Mouse (Mus musculus): ENCODE data around the gene Slc45a2.
"Not testable (repeated sequence)": the region's sequence is repeated elsewhere in the genome, so short reads cannot be mapped to it uniquely, and the experiment has no call there.

Gene Slc45a2

DNA sequence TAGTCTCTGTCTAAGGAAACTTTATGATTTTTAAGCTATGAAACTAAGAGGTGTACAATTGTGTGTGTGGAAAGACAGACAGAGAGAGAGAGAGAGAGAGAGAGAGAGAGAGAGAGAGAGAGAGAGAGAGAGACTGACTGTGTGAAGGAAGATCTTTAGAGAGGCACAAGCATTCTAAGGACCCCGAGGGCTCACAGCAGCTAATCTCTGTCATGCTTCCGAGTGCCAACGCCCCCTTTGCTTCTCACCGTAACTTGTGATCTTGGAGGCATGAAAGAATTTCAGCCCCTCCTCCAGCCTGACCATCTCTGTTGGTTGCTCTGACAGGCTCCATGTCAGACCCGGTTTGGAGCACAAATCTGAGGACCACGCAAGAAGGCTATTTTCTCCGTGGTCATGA is at the start of gene Slc45a2:
Slc45a2 (plus strand) TSS at position 301 of the 400 bp plus-strand sequence.
- no peak for DNase-seq (ENCODE audit: low spot score)

DNA sequence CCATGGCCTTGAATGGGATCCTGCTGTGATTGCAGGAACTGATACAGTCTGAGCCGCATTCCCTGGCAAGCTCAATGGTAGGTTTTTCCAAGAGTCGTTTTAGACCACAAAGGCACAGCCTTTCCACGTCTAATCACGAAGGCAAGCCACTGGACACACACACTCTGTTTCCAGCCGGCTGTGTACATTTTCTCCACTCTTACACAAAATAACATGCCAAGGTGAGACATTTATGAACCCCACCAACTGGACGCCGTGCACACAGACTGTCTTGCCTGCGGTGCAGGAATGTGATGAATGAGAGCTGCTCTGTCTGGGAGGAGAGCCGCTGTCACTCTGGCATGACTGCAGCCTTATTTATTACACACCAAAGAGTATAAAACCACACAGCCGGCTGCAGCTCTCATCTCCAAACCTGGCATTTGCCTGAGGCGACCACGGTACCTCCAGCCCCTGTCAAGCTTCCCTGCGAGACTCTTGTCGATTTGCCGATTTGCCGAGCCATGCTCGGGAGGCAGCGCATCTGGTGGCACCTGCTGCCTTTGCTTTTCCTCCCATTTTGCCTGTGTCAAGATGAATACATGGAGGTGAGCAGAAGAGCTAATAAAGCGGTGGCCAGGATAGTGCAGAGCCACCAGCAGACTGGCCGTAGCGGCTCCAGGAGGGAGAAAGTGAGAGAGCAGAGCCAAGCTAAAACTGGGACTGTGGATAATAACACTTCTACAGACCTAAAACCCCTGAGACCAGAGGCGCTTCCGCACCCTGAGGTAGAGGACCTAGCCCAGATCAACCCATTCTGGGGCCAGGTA is 48.4 kb upstream of the Slc45a2 start, which contains the start of gene C1qtnf3:
C1qtnf3 (plus strand) TSS at position 382 of the 809 bp plus-strand sequence.
- no peak for DNase-seq (ENCODE audit: low spot score)

DNA sequence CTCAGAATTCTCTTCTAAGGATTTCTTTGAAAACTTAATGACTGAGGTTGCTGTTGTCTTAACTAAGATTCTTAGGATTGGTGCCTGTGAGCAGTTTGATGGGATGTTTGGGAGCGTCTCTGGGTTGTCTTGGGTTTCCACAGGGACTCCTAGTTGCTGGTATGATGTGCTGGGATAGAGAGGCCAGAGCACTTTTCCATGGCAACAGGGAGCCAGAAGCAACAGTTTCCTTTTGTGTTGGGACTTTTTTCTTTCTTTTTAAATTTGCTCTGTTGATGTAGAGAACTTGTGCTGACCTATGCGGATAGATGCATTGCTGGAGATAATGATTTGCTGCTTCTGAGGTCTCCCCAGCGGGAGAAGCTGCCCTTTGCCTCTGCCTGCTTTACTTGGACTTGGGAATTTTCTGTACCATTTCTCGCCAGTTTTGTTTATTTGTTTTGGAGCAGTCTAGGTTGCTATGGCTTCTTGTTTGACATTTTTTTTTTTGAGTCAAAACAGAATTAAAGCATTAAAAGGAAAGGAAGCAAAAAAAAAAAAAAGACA is 47.7 kb upstream of the Slc45a2 start:
- peak; percentile 59 for DNase-seq (ENCODE audit: low spot score)

DNA sequence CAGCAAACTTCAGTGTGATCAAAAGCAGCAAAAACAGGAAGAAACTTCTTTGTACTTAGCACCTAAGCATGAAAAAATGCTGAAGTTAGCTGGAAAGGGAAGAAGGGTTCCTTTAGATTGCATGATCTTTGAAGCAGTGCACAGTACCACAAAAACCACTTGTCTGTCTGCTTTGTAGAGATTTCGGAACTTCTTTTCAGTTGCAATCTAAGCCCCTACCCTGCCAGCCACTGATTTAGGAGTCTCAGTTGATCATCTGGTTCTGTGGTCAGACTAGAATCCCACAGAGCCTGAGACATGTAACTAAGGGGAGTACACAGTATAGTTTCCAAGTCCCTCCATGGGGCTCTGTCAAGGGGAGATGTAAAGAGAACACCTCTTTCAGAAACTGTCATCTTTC is 47.1 kb upstream of the Slc45a2 start:
- no peak for DNase-seq (ENCODE audit: low spot score)

DNA sequence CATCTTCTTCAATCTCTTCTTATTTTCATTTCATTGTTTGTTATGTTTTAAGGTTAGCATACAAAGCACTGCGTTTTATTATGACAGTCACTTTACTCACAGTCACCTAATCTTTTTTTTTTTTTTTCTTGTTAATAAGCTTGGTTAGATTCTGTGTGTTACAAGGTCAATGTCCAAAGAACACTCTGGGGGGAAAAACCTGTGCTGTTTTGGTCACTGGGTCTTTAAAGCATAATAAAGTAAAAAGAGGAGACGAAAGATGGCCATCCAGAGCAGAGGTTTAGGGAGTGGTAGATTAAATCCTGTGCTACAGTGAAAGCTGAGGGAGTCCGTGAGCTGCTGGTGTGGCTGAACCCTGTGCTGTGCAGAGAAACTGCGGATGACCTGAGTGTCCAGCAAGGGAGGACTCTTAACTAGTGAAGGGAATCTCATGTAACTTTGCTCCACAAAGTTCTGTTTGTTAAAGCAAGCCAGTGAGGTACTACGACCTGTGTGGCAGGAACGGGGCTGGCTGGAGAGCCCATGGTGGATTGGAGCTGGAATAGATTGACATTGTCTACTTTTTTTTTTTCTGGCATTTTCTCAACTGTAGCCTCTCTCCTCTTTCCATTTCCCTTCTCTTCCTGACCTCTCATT is 46.0 kb upstream of the Slc45a2 start:
- no peak for DNase-seq (ENCODE audit: low spot score)

DNA sequence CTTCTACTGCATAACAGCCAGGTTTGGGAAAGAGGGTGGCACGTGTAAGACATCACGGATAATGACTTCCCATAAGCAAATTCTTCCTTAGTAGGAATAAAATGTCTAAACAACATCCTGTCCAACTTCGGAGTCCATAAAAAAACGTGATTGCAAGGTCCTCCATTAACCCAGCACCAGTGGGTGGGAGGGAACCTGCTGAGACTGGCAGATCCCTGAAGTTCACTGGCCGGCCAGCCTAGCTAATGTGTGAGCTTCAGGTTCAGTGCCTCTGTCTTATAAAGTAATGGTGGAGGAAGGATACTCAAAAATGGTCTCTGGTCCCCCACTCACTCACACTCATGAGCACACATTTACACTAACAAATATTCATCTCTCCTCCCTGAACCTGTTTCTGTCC is 45.4 kb upstream of the Slc45a2 start:
- no peak for DNase-seq (ENCODE audit: low spot score)

DNA sequence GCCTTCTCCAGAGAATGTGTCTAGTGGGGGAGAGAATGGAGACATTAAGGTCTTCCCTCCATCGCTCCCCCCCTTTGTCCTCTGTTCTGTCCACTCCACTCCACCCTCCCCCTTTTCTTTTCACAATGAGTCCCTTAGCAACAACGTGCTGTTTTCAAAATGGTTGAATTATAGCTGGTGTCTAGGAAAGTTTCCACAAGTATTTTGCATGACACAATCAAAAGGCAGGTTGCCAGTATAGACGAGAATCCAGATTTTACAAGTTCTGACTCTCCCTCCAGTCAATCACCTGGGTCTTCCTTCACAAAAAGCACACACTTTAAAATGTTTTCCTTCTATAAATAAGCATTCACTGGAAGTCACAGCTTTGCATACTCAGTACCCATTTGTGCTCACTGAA is 43.8 kb upstream of the Slc45a2 start:
- peak; percentile 68 for DNase-seq (ENCODE audit: low spot score)

DNA sequence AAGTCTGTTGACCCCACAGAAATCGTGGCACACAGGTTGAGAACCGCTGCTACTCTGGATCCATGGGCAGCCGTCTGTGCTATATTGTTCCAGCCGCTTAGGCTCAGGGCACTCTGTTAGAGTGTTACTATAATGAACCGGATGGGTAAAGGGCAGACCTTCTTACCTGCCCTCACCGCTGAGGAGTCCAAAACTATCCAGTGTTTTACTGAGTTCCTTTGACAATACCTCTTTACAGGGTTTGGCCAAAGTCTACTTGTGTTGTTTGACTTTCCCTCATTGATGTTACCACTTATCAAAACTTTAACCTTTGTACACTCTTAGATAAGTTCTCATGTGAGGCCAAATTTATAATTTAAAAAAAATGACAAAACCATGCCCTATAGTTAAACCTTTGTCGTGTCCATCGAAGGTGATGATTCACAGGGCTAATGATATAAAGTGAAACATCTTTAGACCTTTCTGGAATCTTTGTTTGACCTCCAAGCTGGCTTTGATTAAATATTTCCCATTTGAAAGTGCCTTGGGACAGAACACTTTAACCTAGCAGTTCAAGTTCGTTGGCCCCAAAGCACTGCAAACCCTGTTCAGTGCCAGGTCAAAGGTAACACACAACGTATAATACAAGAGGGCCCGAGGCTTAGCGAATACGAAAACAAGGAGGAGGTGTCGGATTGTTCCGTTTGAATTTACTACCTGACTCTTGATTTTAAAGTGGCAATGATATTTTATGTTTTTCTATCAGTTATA is 41.1 kb upstream of the Slc45a2 start:
- no peak for DNase-seq (ENCODE audit: low spot score)

DNA sequence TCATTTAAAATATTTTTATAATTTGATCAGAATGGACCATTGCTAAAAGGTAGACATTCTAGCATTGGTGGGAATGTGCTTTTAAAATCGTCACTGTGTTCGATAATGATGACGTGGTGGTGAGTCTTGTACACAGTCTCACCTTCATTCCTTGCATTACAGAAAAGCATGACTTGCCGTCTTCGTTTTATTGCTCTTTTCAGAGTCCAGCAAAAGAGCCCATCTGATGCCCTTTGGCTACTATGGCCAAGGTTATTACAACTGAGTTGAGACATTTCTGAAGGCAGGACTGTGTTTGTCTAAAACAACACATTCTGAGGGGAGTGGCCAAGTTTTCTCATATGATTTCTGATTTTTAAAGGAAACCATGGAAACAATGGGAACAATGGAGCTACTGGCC is 40.3 kb upstream of the Slc45a2 start:
- no peak for DNase-seq (ENCODE audit: low spot score)

DNA sequence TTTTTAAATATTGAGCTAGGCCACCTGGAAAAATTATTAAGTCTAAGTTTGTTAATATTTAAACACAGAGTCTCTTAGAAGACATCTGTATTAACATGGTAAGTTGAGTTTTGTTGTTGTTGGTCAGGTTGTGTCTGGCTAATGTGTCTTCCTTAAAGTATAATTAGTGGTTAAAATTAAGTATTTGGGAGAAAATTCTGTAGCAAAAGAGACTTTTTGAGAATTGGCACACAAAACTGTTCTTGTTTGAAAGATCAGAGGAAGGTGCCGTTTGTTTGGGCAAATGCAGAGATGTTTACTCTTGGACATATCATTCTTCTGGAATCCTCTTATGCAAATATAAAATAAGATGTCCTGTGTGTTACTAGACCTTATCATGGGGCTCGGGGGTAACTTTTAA is 37.9 kb upstream of the Slc45a2 start:
- DNase-seq (ENCODE audit: low spot score), result no peak

DNA sequence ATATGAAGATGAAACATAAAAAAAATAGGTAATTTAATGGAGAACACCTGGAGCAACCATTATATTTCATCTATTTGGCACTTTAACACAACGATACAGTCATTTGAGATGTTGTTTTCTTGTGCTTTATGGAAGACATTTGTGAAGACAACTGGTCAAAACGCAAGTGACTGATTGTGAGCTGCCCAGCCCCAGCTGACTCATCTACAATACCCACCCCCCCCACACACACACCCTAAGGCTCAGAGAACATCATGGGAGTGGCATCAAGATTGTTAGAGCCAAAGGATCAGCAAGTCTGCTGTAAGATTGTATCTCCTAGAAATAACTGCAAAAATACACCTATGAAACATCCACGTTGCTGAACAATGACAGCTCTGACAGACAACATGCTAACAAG is 31.1 kb upstream of the Slc45a2 start:
- DNase-seq (ENCODE audit: low spot score), result no peak

DNA sequence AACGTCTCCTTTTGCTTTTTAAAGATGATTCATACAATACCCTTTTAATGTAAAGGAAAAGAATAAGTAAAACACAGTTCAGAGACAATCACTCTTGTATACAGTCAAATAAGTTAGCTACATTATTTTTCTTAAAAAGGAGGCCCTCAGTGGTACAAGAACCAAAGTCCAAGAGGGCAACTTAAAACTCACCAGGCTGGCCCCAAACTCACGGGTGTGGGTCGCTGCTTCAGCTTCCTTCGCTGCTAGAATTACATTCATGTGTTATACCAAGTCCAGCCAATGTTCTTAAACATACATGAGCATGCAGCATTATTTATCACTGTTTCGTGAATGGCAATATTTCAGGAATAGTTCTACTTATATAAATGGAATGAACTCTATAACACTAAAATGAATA is 29.7 kb upstream of the Slc45a2 start:
- DNase-seq (ENCODE audit: low spot score), result no peak

DNA sequence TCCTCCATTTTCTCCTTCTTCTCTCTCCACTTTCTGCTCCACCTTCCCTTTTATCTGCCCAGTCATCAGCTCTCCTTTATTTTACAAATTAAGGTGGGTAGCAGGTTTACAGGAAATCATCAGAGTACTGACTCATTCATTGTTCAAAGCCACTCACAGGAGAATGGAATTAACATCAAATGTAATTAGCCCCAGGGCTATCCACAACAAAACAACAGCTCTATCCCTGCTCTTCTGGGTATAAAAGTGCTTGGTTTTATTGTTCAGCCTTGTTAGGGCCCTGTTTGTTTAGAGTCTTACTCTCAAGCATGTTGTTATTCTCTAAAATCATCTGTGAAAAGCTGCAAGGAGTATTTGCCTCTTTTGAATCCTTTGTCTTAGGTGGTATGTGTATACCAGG is 23.4 kb upstream of the Slc45a2 start:
- DNase-seq (ENCODE audit: low spot score), result no peak

DNA sequence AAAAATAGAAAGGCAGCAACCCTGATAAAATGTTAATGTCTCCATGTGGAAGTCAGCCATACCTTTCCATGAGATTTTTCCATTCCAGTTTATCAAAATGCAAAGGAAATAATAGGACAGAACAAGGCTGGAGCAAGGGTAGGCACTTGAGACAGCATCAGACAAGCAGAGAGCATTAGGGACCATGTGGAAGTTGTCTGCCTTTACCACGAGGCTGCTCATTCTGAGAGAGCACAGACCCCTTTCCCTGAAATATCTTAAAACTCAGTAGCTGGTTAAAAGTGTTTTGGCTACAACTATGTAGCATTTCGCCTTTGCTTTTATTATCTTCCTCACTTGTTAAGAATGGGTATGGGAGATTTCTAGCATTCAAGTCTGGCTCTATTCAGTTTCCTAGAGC is 19.8 kb upstream of the Slc45a2 start:
- no peak for DNase-seq (ENCODE audit: low spot score)

DNA sequence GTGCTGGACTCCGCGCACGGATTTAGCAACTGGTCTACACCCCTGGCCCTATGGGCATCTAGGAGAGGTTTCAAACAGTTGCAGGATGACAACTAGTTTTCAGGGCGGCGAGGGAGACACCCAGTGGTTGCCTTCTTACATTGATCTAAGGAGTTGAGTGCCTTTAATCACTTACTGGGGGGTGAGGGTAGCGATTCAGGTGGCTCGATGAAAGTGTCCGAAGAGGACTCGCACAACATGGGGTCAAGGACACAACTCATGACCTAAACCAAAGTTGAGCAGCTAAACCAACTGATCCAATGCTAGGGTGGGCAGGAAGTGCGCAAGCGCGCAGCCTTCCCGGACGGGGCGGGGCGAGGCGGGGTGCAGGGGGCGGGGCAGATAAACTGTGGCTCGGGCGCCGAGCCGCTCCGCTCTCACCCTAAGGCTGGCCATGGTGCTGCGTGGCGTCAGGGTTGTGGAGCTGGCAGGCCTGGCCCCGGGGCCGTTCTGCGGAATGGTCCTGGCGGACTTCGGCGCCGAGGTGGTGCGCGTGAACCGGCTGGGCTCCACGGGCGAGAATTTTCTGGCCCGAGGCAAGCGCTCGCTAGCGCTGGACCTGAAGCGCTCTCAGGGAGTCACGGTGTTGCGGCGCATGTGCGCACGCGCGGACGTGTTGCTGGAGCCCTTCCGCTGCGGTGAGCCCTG is 19.0 kb upstream of the Slc45a2 start, which contains the start of gene Amacr:
Amacr (plus strand) TSS at position 380 of the 687 bp plus-strand sequence.
- peak; percentile 93 for DNase-seq (ENCODE audit: low spot score)

DNA sequence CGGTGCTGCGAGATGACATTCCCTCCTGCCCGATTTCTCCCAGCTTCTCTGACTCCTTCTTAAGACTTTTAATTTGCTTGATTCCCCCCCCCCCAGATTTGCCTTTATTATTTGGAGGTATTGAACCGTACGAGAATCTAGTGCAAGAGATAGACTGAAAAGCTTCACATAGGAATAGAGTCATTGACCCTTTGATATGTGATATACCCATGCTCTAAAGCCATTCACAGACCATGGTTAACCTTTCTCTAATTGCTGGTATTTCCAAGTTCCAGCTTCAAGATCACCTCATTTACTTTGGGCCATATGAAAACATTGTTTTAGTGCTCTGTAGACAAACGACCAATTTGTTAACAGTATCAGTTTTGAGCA is 18.5 kb upstream of the Slc45a2 start:
- no peak for DNase-seq (ENCODE audit: low spot score)

DNA sequence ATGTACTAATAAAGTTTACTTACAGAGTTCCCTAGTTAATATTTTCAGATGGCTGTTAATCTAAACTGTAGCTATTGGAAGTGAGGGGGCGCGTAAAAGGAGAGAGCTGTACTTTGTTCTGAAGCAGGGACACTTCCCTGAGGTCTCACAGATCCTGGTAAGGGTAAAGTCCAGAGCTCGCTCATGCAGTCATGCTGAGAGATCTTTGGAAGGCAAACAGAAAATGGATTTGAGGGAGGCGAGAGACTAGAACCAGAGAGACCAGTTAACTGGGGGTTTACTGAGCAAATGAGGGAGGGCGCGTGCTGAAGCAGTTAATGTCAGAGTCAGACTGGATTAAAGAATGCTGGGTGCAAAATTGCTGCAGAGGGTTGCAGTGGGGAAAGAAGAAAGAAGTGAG is 14.8 kb upstream of the Slc45a2 start:
- DNase-seq (ENCODE audit: low spot score), result no peak

DNA sequence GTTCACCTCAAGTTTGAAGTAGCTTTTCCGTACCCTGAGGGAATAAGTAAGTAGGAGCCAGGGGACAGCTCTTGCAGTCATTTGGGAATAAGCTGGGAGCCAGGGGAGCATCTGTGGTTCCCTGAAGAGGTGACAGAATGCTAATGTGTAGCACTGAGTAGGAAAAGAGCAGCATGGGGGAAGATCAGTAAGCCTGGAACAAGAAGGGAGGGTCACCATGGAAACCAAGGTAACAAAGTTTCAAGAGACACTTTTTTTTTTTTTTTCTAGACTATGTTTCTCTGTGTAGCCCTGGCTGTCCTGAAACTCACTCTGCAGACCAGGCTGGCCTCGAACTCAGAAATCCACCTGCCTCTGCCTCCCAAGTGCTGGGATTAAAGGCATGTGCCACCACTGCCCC is 14.0 kb upstream of the Slc45a2 start:
- DNase-seq (ENCODE audit: low spot score), result not testable (repeated sequence)

DNA sequence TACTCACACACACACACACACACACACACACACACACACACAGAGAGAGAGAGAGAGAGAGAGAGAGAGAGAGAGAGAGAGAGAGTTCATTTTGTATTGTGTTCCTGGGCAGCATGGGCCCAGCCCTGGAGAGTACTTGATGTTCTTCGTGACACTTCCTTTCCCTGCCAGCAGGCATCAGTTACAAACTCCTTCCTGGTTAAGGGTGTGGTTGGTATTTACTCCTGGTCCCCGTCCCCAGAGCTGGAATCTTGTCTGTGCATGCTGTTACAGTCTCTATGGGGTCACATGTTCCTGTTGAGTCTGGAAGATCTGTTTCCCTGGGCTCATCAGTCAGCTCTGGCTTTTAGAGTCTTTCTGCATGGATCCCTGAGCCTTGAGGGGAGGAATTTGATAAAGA is 10.1 kb upstream of the Slc45a2 start:
- DNase-seq (ENCODE audit: low spot score), result no peak

DNA sequence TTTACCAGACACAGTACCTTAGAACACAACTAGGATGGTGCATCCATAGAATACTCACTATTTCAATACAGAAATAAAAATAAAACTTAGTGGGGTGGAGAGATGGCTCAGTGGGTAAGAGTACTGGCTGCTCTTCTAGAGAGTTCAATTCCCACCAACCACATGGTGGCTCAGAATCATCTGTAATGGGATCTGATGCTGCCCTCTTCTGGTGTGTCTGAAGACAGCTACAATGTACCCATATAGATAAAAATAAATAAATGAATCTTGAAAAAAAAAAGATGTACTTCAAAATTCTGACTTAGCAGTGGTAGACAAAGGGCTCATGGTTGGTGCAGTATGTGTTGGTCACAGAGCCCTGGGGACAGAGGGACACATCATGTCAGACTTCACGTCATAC is 9.0 kb upstream of the Slc45a2 start:
- peak; percentile 39 for DNase-seq (ENCODE audit: low spot score)

DNA sequence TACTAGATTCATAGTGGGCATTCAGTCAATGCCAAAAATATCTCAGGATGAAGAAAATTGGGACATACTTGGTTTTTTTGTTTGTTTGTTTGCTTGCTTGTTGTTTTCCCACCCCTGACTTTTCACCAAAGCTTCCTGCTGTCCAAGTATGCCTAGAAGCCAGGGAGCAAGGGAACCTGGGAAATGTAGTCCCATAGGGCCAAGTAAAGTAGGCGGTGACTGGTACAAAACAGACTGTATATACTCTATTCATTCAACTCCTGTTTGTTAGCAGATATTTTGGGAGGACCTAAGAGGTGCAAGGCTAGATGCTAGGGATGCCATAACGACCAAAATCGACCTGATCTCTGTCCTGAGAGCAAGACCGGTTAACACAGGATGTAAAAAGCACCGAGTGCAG is 689 bp upstream of the Slc45a2 start:
- peak; percentile 53 for DNase-seq (ENCODE audit: low spot score)

DNA sequence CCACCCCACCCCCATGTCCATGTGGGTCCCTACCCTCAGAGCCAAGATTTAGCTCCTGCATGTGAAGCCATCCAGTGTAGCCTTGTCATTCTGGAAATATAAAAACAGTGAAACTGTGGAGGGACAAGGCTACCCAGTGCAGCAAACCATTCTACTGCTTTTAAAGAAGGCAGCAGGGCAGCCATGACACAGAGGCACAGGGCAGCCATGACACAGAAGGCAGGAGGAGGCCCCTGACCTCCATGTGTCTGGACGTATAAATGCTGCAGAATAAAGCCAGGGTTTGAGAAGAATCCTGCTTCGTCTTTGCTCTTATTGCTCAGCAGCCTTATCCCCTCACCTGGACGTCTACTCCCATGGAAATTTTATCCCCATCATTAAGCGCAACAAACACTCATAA is 3.3 kb downstream of the Slc45a2 start:
- no peak for DNase-seq (ENCODE audit: low spot score)

Data from adipocyte (in vitro differentiated cells).